Mouse (Mus musculus) heart, embryonic 14.5 days (tissue): ENCODE data around the gene Filip1. TPM values are rescaled to one million over a fixed set of nuclear protein-coding genes. Genes with fewer than 3 reads are reported as not detected.
A peak's percentile ranks its signal among the peaks of the same experiment; 100 is the strongest.
"Not testable (repeated sequence)": the region's sequence is repeated elsewhere in the genome, so short reads cannot be mapped to it uniquely, and the experiment has no call there.

Experiments used
- ATAC-seq: fragments of 200-750 bp; cut with Nextera tagmentation; 2 replicates; pipeline ENCODE4 v1.8.0; 2017; ENCODE audit warnings: low read depth, moderate TSS enrichment; ENCODE audit not compliant: insufficient number of reproducible peaks, insufficient read depth, low FRiP score
- H3K27ac ChIP-seq, 2 experiments: fragments of 200-500 bp in 1 of 2; fragments of 300-500 bp in 1 of 2; sonication (generic) in 1 of 2; replicated peaks in 1 of 2; 2 replicates each; pipeline ENCODE4 v1.5.1; 2012 to 2014; ENCODE audit warnings: low read depth in 2 of 2, low read length in 2 of 2, control low read depth in 1 of 2, mild to moderate bottlenecking in 1 of 2, mixed read lengths in 1 of 2; ENCODE audit not compliant: control insufficient read depth in 1 of 2, insufficient read depth in 1 of 2
- H3K27me3 ChIP-seq: fragments of 300-500 bp; sonication (generic); 2 replicates; pipeline ENCODE4 v1.6.1; 2014; ENCODE audit warnings: mild to moderate bottlenecking, low read length, control low read depth; ENCODE audit not compliant: control insufficient read depth, insufficient read depth
- H3K36me3 ChIP-seq: fragments of 300-500 bp; sonication (generic); 2 replicates; pipeline ENCODE4 v1.6.1; 2014; ENCODE audit warnings: mild to moderate bottlenecking, control low read depth, low read length, mixed read lengths; ENCODE audit not compliant: control insufficient read depth, insufficient read depth
- H3K4me1 ChIP-seq, 2 experiments: fragments of 200-500 bp in 1 of 2; fragments of 300-500 bp in 1 of 2; sonication (generic) in 1 of 2; 2 replicates each; pipeline ENCODE4 v1.6.1; 2012 to 2014; ENCODE audit warnings: low read length in 2 of 2, control low read depth in 1 of 2, mixed read lengths in 1 of 2; ENCODE audit not compliant: control insufficient read depth in 2 of 2, insufficient read depth in 2 of 2
- H3K4me2 ChIP-seq: fragments of 300-500 bp; sonication (generic); 2 replicates; pipeline ENCODE4 v1.6.1; 2014; ENCODE audit warnings: mild to moderate bottlenecking, low read length
- H3K4me3 ChIP-seq, 2 experiments: fragments of 200-500 bp in 1 of 2; fragments of 300-500 bp in 1 of 2; sonication (generic) in 1 of 2; 2 replicates each; pipeline ENCODE4 v1.5.1; 2012 to 2014; ENCODE audit warnings: low read length in 2 of 2, mild to moderate bottlenecking in 2 of 2, control low read depth in 1 of 2, low read depth in 1 of 2, moderate library complexity in 1 of 2; ENCODE audit not compliant: control insufficient read depth in 1 of 2, insufficient read depth in 1 of 2
- H3K9ac ChIP-seq: fragments of 300-500 bp; sonication (generic); 2 replicates; pipeline ENCODE4 v1.6.1; 2014; ENCODE audit warnings: mild to moderate bottlenecking, low read length
- H3K9me3 ChIP-seq: fragments of 300-500 bp; sonication (generic); 2 replicates; pipeline ENCODE4 v1.6.1; 2016; ENCODE audit warnings: low read length, control low read depth; ENCODE audit not compliant: control insufficient read depth
- WGBS: fragments of 180-500 bp; shearing (Covaris S2); extraction: QIAGEN DNeasy Blood & Tissue Kit; methylation state at CpG from one replicate; pipeline ENCODE4 v1.1.7; 2014; 5-methylcytosine and 5-hydroxymethylcytosine counted together
- polyA plus RNA-seq: library from polyadenylated mRNA; unstranded; fragments of >200 nt; fragmentation: Nextera tagmentation; extraction: Ambion mirVana; gene quantifications from 2 replicates; pipeline ENCODE4 v1.2.1, GENCODE M21; 2014

The Filip1 gene
- polyA plus RNA-seq, 1 experiment from 2014 or later, result 33.9 TPM

GRCm38 (mm10) chr9:80037262-80037996, 24.8 kb upstream of the Filip1 start:
- Histone ChIP-seq H3K9ac (no peak overlapping the region), H3K4me2 (no peak overlapping the region), H3K4me1 (peaks cover 4 to 6% of the 10 kb centered on the region in 2 experiments; a peak in 1 of 4 replicates), H3K4me3 (no peak overlapping the region), H3K9me3 (peaks cover 5% of the 10 kb centered on the region; the same call in 1 of the 2 replicates), H3K27ac (peak overlapping the region in 1 of 2 experiments; percentile 44; a peak in 2 of 4 replicates), H3K36me3 (no peaks in the 10 kb centered on the region), H3K27me3 (no peaks in the 10 kb centered on the region)
- WGBS, result 90% methylated on average over 13 of the region's 13 CpGs
- no peak for ATAC-seq

GRCm38 (mm10) chr9:80026581-80027021, 13.9 kb upstream of the Filip1 start:
- Histone ChIP-seq H3K4me2 (peak overlapping the region; percentile 11), H3K27me3 (no peaks in the 10 kb centered on the region), H3K36me3 (no peaks in the 10 kb centered on the region), H3K4me3 (no peak overlapping the region), H3K9me3 (no peaks in the 10 kb centered on the region), H3K4me1 (peaks cover 4 to 13% of the 10 kb centered on the region in 2 experiments), H3K27ac (peak overlapping the region; percentile 54 to 72), H3K9ac (no peak overlapping the region)
- 29% methylated on average over 6 of the region's 6 CpGs for WGBS
- 0 out of 2 replicates have a peak, but pooled peaks have one; percentile 46 for ATAC-seq

GRCm38 (mm10) chr9:80026017-80026416, 13.4 kb upstream of the Filip1 start:
- H3K36me3 ChIP-seq, result no peaks in the 10 kb centered on the region
- peak overlapping the region in 1 of 2 experiments; percentile 54; a peak in 1 of 4 replicates for H3K27ac ChIP-seq
- no peak for ATAC-seq
- no peak overlapping the region for H3K9ac ChIP-seq
- WGBS, result 0% methylated on average over 2 of the region's 2 CpGs
- H3K4me1 ChIP-seq, result peaks cover 4 to 13% of the 10 kb centered on the region in 2 experiments
- H3K4me3 ChIP-seq, result no peak overlapping the region
- H3K4me2 ChIP-seq, result peak overlapping the region; percentile 11; the same call in 1 of the 2 replicates
- no peaks in the 10 kb centered on the region for H3K9me3 ChIP-seq
- H3K27me3 ChIP-seq, result no peaks in the 10 kb centered on the region

- peaks cover 4 to 13% of the 10 kb centered on the region in 2 experiments for H3K4me1 ChIP-seq
- not testable (repeated sequence) for H3K36me3 ChIP-seq, H3K4me2 ChIP-seq, H3K9me3 ChIP-seq, H3K9ac ChIP-seq, H3K27me3 ChIP-seq, ATAC-seq, H3K27ac ChIP-seq, H3K4me3 ChIP-seq
- 86% methylated on average over 5 of the region's 5 CpGs for WGBS
These were observed 12.7 kb upstream of the Filip1 start for GRCm38 (mm10) chr9:80025347-80025746.

- H3K4me2 ChIP-seq, result no peak overlapping the region
- peaks cover 4 to 13% of the 10 kb centered on the region in 2 experiments for H3K4me1 ChIP-seq
- no peaks in the 10 kb centered on the region for H3K27me3 ChIP-seq
- H3K9me3 ChIP-seq, result no peaks in the 10 kb centered on the region
- ATAC-seq, result peak; percentile 56; the same call in 1 of the 2 replicates
- H3K9ac ChIP-seq, result peak overlapping the region; percentile 28; the same call in 1 of the 2 replicates
- no peak overlapping the region for H3K4me3 ChIP-seq
- 47% methylated on average over 8 of the region's 8 CpGs for WGBS
- H3K36me3 ChIP-seq, result no peaks in the 10 kb centered on the region
- peak overlapping the region; percentile 56 to 77; a peak in 3 of 4 replicates for H3K27ac ChIP-seq
These were observed 10.2 kb upstream of the Filip1 start for GRCm38 (mm10) chr9:80022821-80023220.

GRCm38 (mm10) chr9:80021648-80022047, 9.0 kb upstream of the Filip1 start:
- H3K36me3 ChIP-seq, result no peaks in the 10 kb centered on the region
- H3K27me3 ChIP-seq, result no peaks in the 10 kb centered on the region
- no peak for ATAC-seq
- H3K27ac ChIP-seq, result no peak overlapping the region
- H3K9me3 ChIP-seq, result no peaks in the 10 kb centered on the region
- peaks cover 4 to 6% of the 10 kb centered on the region in 2 experiments for H3K4me1 ChIP-seq
- H3K4me2 ChIP-seq, result no peak overlapping the region
- 45% methylated on average over 1 of the region's 1 CpGs for WGBS
- no peak overlapping the region for H3K9ac ChIP-seq
- no peak overlapping the region for H3K4me3 ChIP-seq

GRCm38 (mm10) chr9:80020429-80020828, 7.8 kb upstream of the Filip1 start:
- no peaks in the 10 kb centered on the region for H3K36me3 ChIP-seq
- WGBS, result 40% methylated on average over 3 of the region's 3 CpGs
- no peak overlapping the region for H3K9ac ChIP-seq
- ATAC-seq, result no peak
- no peak overlapping the region for H3K4me3 ChIP-seq
- no peak overlapping the region for H3K4me2 ChIP-seq
- H3K4me1 ChIP-seq, result peaks cover 0 to 4% of the 10 kb centered on the region in 2 experiments; a peak in 3 of 4 replicates
- H3K27me3 ChIP-seq, result no peaks in the 10 kb centered on the region
- no peaks in the 10 kb centered on the region for H3K9me3 ChIP-seq
- H3K27ac ChIP-seq, result no peak overlapping the region
